Mouse (Mus musculus): Measurements from ENCODE around the gene Spred2.

Spred2 gene

GRCm38 (mm10) chr11:19925149-19925975 lies 1.2 kb downstream of the Spred2 start:
- peak; percentile 64 to 67 for DNase-seq (ENCODE audit: low spot score in 2 of 2)

GRCm38 (mm10) chr11:19925976-19926842 lies 2.0 kb downstream of the Spred2 start:
- DNase-seq (ENCODE audit: low spot score in 2 of 2), result peak; percentile 32 to 60

- DNase-seq (ENCODE audit: low spot score in 2 of 2), result no peak
Measured at GRCm38 (mm10) chr11:19926843-19927120, 2.6 kb downstream of the Spred2 start.

- no peak for DNase-seq (ENCODE audit: low spot score in 2 of 2)
Measured at GRCm38 (mm10) chr11:19928633-19929032, 4.5 kb downstream of the Spred2 start.

- no peak for DNase-seq (ENCODE audit: low spot score in 2 of 2)
Measured at GRCm38 (mm10) chr11:19929087-19929865, 5.1 kb downstream of the Spred2 start.

GRCm38 (mm10) chr11:19931569-19932230 lies 7.5 kb downstream of the Spred2 start:
- no peak for DNase-seq (ENCODE audit: low spot score in 2 of 2)

- no peak for DNase-seq (ENCODE audit: low spot score in 2 of 2)
Measured at GRCm38 (mm10) chr11:19932983-19933511, 8.9 kb downstream of the Spred2 start.

GRCm38 (mm10) chr11:19935524-19936354 lies 11.6 kb downstream of the Spred2 start:
- DNase-seq (ENCODE audit: low spot score in 2 of 2), result no peak

- DNase-seq (ENCODE audit: low spot score in 2 of 2), result no peak
Measured at GRCm38 (mm10) chr11:19938456-19939004, 14.4 kb downstream of the Spred2 start.

GRCm38 (mm10) chr11:19939305-19939730 lies 15.1 kb downstream of the Spred2 start:
- DNase-seq (ENCODE audit: low spot score in 2 of 2), result no peak

GRCm38 (mm10) chr11:19939831-19940230 lies 15.7 kb downstream of the Spred2 start:
- DNase-seq (ENCODE audit: low spot score in 2 of 2), result no peak

GRCm38 (mm10) chr11:19941156-19941777 lies 17.1 kb downstream of the Spred2 start:
- no peak for DNase-seq (ENCODE audit: low spot score in 2 of 2)

GRCm38 (mm10) chr11:19941978-19942377 lies 17.8 kb downstream of the Spred2 start:
- no peak for DNase-seq (ENCODE audit: low spot score in 2 of 2)

GRCm38 (mm10) chr11:19943753-19944152 lies 19.6 kb downstream of the Spred2 start:
- no peak for DNase-seq (ENCODE audit: low spot score in 2 of 2)

GRCm38 (mm10) chr11:19944701-19945100 lies 20.5 kb downstream of the Spred2 start:
- no peak for DNase-seq (ENCODE audit: low spot score in 2 of 2)

GRCm38 (mm10) chr11:19946721-19947120 lies 22.5 kb downstream of the Spred2 start:
- DNase-seq (ENCODE audit: low spot score in 2 of 2), result no peak

- DNase-seq (ENCODE audit: low spot score in 2 of 2), result no peak
Measured at GRCm38 (mm10) chr11:19947626-19948135, 23.5 kb downstream of the Spred2 start.

GRCm38 (mm10) chr11:19949725-19950124 lies 25.6 kb downstream of the Spred2 start:
- no peak for DNase-seq (ENCODE audit: low spot score in 2 of 2)

GRCm38 (mm10) chr11:19950169-19950568 lies 26.0 kb downstream of the Spred2 start:
- no peak for DNase-seq (ENCODE audit: low spot score in 2 of 2)
